Mouse (Mus musculus): ENCODE measurements around the gene Rtn4rl1. TPM values are rescaled to one million over a fixed set of nuclear protein-coding genes. Genes with fewer than 3 reads are reported as not detected.
A peak's percentile ranks its signal among the peaks of the same experiment; 100 is the strongest.
"Not testable (repeated sequence)": the region's sequence is repeated elsewhere in the genome, so short reads cannot be mapped to it uniquely, and the experiment has no call there.

Rtn4rl1 gene
- polyA plus RNA-seq, 1 experiment from 2014 or later, result 18.7 TPM

DNA sequence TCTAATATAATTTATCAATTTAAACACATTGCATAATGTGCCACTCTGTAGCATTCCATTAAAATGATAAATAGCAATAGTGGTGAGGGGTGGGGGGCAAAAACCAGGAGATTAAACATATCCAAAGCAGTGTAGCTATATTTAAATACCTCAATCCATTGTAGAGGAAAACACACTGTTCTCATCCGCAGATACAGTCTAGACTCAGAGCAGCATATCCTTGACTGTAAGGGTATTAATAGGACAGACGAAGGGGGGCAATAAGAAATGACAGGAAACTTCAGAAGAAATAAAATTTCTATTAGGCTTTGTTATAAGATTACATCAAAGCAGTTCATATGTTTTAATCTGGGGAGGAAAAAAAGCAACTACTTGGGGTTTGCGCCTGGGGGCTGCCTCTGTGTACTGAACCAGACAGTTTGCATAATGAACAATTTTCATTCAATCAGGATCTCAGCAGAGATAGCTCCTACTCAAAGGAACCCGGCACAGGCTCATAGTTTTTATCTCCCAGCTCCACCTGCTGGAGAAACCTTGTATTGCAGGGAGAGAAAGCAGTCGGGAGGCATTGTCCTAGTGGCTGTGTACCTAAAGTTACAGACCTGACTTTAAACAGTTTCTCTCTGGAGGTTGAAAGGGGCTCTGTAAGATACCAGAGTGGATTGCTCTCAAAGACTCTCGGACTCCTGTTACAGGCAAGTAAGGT is 97.1 kb downstream of the Rtn4rl1 start:
- in situ Hi-C loops (cut with MboI; ENCODE audit: low pct_unique_long_range_greater_than_20kb), result loop anchor here (5.0 to 10.0 kb wide), 2 partner anchors 98 to 306 kb away; partner anchors contain the start of genes Dph1 and Rtn4rl1
- no peaks in the 10 kb centered on the region for H3K27me3 ChIP-seq
- DNase-seq (ENCODE audit: low read depth, low spot score), result peak; percentile 55
- ChIA-PET POLR2A (interaction anchor here (0.8 to 1.7 kb wide), 2 partner anchors 45 to 97 kb away, joined by 3 to 9 read pairs; partner anchors contain the start of gene Rtn4rl1), CTCF (interaction anchor here (0.7 to 3.3 kb wide), 17 partner anchors 10 to 115 kb away, joined by 3 to 22 read pairs (median 4); partner anchors contain the start of genes Dph1, Ovca2 and Rtn4rl1)
- peak; percentile 94 for TF ChIP-seq CTCF (IDR thresholded peaks at IDR 0.05)
- peak; percentile 68 for ATAC-seq

DNA sequence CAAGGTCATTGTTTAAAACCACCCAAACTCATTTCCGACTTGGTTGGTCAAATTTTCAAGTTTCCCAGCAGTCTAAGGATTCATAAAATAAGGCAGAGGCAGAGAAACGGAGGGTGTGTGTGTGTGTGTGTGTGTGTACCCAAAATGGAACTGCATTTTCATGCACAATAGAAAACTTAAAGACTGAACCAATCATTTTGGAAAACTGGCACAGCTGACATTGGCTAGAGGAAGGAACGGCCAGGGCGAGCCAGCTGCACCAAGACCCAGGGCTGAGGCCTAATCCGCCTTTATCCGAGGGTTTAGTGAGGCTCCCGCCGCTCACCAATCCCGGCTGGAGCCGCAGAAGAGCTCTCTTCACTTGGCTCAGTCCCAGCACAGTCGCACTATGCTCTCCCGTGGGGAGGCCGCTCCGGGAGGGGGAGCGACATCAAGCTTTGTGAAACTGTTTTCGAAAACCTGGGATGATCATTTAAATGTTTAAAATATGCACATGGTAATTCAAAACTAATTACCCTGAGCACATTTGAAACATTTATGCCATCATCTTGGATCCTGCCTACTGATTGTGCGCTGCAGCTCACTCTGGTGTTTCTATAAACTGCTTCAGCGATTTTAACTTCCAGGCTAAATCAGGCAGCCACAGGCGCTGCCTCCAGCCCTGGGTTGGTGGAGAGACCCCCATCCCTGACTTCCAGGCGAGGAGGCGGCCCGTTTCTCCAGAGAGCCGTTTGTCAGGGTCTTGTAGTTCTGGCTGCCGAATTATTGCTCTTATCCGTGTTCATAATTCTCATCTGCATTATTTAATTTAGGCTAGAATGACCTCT is 98.0 kb downstream of the Rtn4rl1 start:
- ChIA-PET POLR2A (interaction anchor here (0.8 kb wide), 1 partner anchor 46 kb away, joined by 3 read pairs; no protein-coding TSS in a partner anchor), CTCF (interaction anchor here (0.9 to 3.3 kb wide), 12 partner anchors 13 to 115 kb away, joined by 3 to 22 read pairs (median 4); partner anchors contain the start of genes Dph1 and Ovca2)
- no peaks in the 10 kb centered on the region for H3K27me3 ChIP-seq
- TF ChIP-seq CTCF (IDR thresholded peaks at IDR 0.05), result no peak
- in situ Hi-C loops (cut with MboI; ENCODE audit: low pct_unique_long_range_greater_than_20kb), result loop anchor here (5.0 to 10.0 kb wide), 2 partner anchors 99 to 307 kb away; partner anchors contain the start of genes Dph1 and Rtn4rl1
- ATAC-seq, result no peak
- DNase-seq (ENCODE audit: low read depth, low spot score), result no peak

DNA sequence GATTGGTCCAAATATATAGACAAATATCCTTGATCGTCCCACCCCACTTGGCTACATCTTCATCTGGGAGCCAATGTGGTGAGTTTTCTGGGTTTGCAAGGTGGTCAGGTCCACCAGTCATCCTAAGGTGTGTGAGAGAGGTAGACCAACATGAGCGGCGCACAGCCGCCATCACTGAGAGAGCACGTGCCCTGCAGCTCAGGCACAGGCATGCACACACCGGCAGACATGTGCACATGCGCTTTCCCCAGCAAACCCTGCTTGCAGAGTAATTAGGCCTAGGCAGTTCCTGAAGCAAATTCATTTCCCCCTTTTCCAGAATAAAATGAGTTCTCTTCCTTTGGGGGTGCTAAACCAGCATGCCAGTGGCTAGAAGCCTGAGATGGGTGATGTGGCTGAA is 98.7 kb downstream of the Rtn4rl1 start:
- no peak for ATAC-seq
- in situ Hi-C loops (cut with MboI; ENCODE audit: low pct_unique_long_range_greater_than_20kb), result loop anchor here (5.0 to 10.0 kb wide), 2 partner anchors 100 to 307 kb away; partner anchors contain the start of genes Dph1 and Rtn4rl1
- TF ChIP-seq CTCF (IDR thresholded peaks at IDR 0.05), result no peak
- DNase-seq (ENCODE audit: low read depth, low spot score), result no peak
- no peaks in the 10 kb centered on the region for H3K27me3 ChIP-seq
- POLR2A ChIA-PET, result no interaction called here
- CTCF ChIA-PET, result interaction anchor here (0.9 to 3.3 kb wide), 8 partner anchors 13 to 116 kb away, joined by 3 to 22 read pairs (median 4); partner anchors contain the start of genes Ovca2 and Rtn4rl1

DNA sequence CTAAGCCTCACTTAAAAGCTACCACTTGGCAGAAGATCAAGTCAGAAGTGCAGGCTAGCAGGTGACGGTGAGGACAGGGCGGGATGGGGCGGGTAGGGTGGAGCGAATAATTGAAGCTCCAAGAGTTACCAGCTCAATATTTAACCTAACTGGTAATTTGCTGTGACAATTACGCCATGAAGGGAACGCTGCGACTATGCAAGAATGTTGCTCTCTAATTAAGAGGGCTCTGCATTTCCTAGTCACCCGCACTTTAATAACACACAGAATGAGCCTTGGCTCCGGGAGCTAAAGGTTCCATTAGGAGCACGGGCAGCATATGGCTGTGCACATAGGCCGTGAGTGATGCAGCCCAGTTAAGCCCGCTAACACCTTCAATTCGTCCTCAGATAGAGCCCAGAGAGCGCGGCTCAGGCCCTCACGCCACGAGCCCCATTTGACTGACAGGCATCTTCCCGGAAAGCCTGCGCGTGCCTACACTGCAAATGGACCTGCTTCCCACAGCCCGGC is 100.3 kb downstream of the Rtn4rl1 start:
- DNase-seq (ENCODE audit: low read depth, low spot score) (no peak), ATAC-seq (no peak)
- POLR2A ChIA-PET, result no interaction called here
- H3K27me3 ChIP-seq, result no peaks in the 10 kb centered on the region
- TF ChIP-seq CTCF (IDR thresholded peaks at IDR 0.05), result no peak
- CTCF ChIA-PET, result interaction anchor here (0.6 to 1.0 kb wide), 4 partner anchors 103 to 173 kb away, joined by 3 to 4 read pairs (median 3); partner anchors contain the start of genes Dph1 and Ovca2
- in situ Hi-C loops (cut with MboI; ENCODE audit: low pct_unique_long_range_greater_than_20kb), result loop anchor here (5.0 to 10.0 kb wide), 2 partner anchors 102 to 309 kb away; partner anchors contain the start of genes Dph1 and Rtn4rl1

DNA sequence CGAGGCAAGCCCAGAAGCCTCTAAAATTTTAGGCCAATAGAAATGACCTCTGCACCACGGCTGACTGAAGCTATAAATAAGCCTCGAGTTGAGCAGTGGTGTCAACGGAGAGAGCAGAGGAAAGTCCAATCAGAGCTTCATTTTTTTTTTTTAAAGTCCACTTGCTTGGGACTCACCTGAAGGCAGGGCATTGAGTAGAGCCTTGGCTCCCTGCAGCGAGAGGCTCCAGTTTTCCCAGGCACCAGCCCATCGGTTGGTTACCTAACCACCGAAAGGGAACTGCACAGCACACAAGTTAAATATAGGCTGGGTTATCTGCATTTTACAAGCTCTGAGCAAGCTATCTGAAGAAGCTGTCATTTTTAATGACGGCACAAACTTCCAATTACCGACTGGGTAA is 101.3 kb downstream of the Rtn4rl1 start:
- no peaks in the 10 kb centered on the region for H3K27me3 ChIP-seq
- POLR2A ChIA-PET, result interaction anchor here (0.5 kb wide), 1 partner anchor 32 kb away, joined by 3 read pairs; no protein-coding TSS in a partner anchor
- no peak for TF ChIP-seq CTCF (IDR thresholded peaks at IDR 0.05)
- CTCF ChIA-PET, result interaction anchor here (0.6 to 0.8 kb wide), 2 partner anchors 31 to 115 kb away, joined by 3 read pairs; no protein-coding TSS in a partner anchor
- ATAC-seq, result no peak
- in situ Hi-C loops (cut with MboI; ENCODE audit: low pct_unique_long_range_greater_than_20kb), result loop anchor here (5.0 to 10.0 kb wide), 2 partner anchors 103 to 310 kb away; partner anchors contain the start of genes Dph1 and Rtn4rl1
- DNase-seq (ENCODE audit: low read depth, low spot score), result no peak

DNA sequence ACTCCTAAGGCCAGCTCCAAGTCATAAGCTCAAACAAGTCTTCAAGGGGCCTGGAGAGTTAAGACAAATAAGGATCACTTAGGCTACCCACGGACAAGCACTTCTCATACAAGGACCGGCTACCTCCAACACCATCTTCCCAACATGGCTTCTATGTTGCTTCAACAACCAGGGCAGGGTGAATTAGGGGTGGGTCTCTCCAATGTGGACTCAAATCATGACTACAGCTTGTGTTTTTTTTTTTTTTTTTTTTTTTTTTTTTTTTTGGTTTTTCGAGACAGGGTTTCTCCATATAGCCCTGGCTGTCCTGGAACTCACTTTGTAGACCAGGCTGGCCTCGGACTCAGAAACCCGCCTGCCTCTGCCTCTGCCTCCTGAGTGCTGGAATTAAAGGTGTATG is 102.0 kb downstream of the Rtn4rl1 start:
- in situ Hi-C loops (cut with MboI; ENCODE audit: low pct_unique_long_range_greater_than_20kb), result loop anchor here (10.0 kb wide), 1 partner anchor 311 kb away; no protein-coding TSS in a partner anchor
- ATAC-seq; H3K27me3 ChIP-seq; DNase-seq (ENCODE audit: low read depth, low spot score): not testable (repeated sequence)
- ChIA-PET CTCF (interaction anchor here (1.2 kb wide), 1 partner anchor 16 kb away, joined by 3 read pairs; no protein-coding TSS in a partner anchor), POLR2A (interaction anchor here (0.6 kb wide), 1 partner anchor 138 kb away, joined by 5 read pairs; no protein-coding TSS in a partner anchor)

DNA sequence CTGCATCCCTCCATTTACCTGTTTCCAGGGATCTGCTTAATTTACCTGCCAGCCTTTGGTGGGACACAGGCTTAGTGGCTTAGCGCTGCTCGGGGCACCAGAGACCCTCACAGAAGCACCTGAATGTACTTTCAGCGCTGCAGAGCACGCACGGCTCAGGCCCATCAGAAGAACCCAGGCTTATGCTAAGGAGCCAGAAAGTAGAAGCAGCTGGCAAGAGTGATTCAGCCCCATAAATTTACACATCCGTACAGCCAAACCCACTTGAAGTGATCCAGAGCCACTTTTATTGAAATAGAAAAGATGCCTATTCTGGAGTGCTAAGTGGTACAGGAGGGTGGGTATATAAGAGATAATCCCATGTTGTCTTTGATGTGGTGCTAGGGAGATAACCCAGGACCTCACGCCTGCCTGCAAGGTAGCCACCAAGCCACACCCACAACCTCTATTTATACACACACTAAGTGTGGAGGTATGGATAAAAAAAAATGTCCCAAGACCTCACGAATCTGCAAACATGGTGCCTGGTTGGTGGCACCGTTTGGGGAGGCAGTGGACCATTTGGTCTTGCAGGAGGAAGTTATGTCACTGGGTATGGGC is 102.9 kb downstream of the Rtn4rl1 start:
- TF ChIP-seq CTCF (IDR thresholded peaks at IDR 0.05), result no peak
- POLR2A ChIA-PET, result interaction anchor here (0.6 to 1.0 kb wide), 2 partner anchors 28 to 137 kb away, joined by 4 to 5 read pairs; no protein-coding TSS in a partner anchor
- no peaks in the 10 kb centered on the region for H3K27me3 ChIP-seq
- in situ Hi-C loops (cut with MboI; ENCODE audit: low pct_unique_long_range_greater_than_20kb), result loop anchor here (10.0 kb wide), 1 partner anchor 312 kb away; no protein-coding TSS in a partner anchor
- DNase-seq (ENCODE audit: low read depth, low spot score) (no peak), ATAC-seq (no peak)
- CTCF ChIA-PET, result interaction anchor here (1.2 kb wide), 1 partner anchor 15 kb away, joined by 3 read pairs; no protein-coding TSS in a partner anchor

DNA sequence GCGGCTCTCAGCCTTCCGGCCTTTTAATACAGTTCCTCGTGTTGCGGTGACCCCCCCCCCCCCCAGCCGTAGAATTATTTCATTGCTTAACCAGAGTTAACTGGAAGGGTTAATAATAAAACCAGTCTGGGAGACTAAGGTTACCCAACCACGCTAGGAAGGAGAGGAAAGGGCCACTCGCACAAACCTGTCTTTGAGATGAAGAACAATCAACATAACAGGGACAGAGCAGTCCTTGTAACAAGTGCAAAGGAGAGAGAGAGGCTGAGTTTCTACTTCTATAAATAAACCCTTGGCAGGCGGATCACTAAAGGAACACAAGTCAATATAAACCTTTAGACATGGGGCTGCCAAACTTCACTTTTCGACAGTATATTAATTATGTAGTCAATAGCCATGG is 104.0 kb downstream of the Rtn4rl1 start:
- DNase-seq (ENCODE audit: low read depth, low spot score) (no peak), ATAC-seq (no peak)
- H3K27me3 ChIP-seq, result no peaks in the 10 kb centered on the region
- no peak for TF ChIP-seq CTCF (IDR thresholded peaks at IDR 0.05)
- POLR2A ChIA-PET, result no interaction called here
- in situ Hi-C loops (cut with MboI; ENCODE audit: low pct_unique_long_range_greater_than_20kb), result loop anchor here (10.0 kb wide), 1 partner anchor 313 kb away; no protein-coding TSS in a partner anchor
- CTCF ChIA-PET, result no interaction called here

DNA sequence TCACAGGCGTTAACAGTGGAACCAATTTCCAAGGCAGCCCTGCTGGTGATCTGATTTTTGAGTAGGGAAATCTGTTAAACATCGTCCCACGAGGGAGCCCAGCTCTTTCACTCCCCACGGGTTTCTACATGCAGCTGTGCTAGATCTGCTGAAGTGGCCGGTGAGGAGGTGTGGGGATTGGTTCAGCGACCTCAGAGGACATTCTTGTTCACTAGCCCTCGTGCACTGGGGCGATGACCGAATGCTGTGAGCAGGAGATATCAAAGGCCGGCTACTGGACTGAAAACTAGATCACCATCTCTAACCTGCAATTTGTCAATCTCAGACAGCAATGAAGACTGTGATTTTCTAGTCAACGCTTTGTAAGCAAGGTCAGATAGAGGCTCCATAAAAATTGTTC is 104.9 kb downstream of the Rtn4rl1 start:
- no peak for DNase-seq (ENCODE audit: low read depth, low spot score)
- no peaks in the 10 kb centered on the region for H3K27me3 ChIP-seq
- no peak for ATAC-seq
- in situ Hi-C loops (cut with MboI; ENCODE audit: low pct_unique_long_range_greater_than_20kb), result loop anchor here (10.0 kb wide), 1 partner anchor 314 kb away; no protein-coding TSS in a partner anchor
- ChIA-PET CTCF (no interaction called here), POLR2A (no interaction called here)
- no peak for TF ChIP-seq CTCF (IDR thresholded peaks at IDR 0.05)
